Mouse (Mus musculus) liver, embryonic 13.5 days (tissue): Measurements from ENCODE around the gene Palld. TPM values are rescaled to one million over a fixed set of nuclear protein-coding genes. Genes with fewer than 3 reads are reported as not detected.

Source experiments
- ATAC-seq: fragments of 200-750 bp; cut with Nextera tagmentation; 2 replicates; pipeline ENCODE4 v1.8.0; 2017; ENCODE audit warnings: low read depth, mild to moderate bottlenecking, moderate number of reproducible peaks, moderate library complexity
- DNase-seq: peaks from one replicate; pipeline ENCODE4 v3.0.0; 2022
- H3K27ac ChIP-seq: fragments of 300-500 bp; sonication (generic); 2 replicates; pipeline ENCODE4 v1.5.1; 2015; ENCODE audit warnings: moderate library complexity, mild to moderate bottlenecking, inconsistent platforms
- H3K27me3 ChIP-seq: fragments of 300-500 bp; sonication (generic); 2 replicates; pipeline ENCODE4 v1.6.1; 2015; ENCODE audit warnings: mild to moderate bottlenecking, inconsistent platforms
- H3K36me3 ChIP-seq: fragments of 300-500 bp; sonication (generic); 2 replicates; pipeline ENCODE4 v1.6.1; 2015; ENCODE audit warnings: mild to moderate bottlenecking, inconsistent platforms
- H3K4me1 ChIP-seq: fragments of 300-500 bp; sonication (generic); replicated peaks from 2 replicates; pipeline ENCODE4 v1.6.1; 2015; ENCODE audit warnings: inconsistent platforms
- H3K4me2 ChIP-seq: fragments of 300-500 bp; sonication (generic); 2 replicates; pipeline ENCODE4 v1.6.1; 2015; ENCODE audit warnings: inconsistent platforms, mild to moderate bottlenecking, moderate library complexity
- H3K4me3 ChIP-seq: fragments of 300-500 bp; sonication (generic); replicated peaks from 2 replicates; pipeline ENCODE4 v1.5.1; 2015; ENCODE audit warnings: mild to moderate bottlenecking, inconsistent platforms
- H3K9ac ChIP-seq: fragments of 300-500 bp; sonication (generic); 2 replicates; pipeline ENCODE4 v1.6.1; 2015; ENCODE audit warnings: mild to moderate bottlenecking, inconsistent platforms
- H3K9me3 ChIP-seq: fragments of 300-500 bp; sonication (generic); replicated peaks from 2 replicates; pipeline ENCODE4 v1.6.1; 2016; ENCODE audit warnings: inconsistent platforms
- WGBS: fragments of 180-500 bp; shearing (Covaris S2); methylation state at CpG from one replicate; pipeline ENCODE4 v1.1.7; 2015; ENCODE audit not compliant: insufficient replicate concordance; 5-methylcytosine and 5-hydroxymethylcytosine counted together
- polyA plus RNA-seq: library from polyadenylated mRNA; unstranded; fragments of >200 nt; fragmentation: Nextera tagmentation; extraction: Ambion mirVana; gene quantifications from 2 replicates; pipeline ENCODE4 v1.2.1, GENCODE M21; 2015

The Palld gene
- polyA plus RNA-seq, 1 experiment from 2014 or later: 5.6 TPM

DNA sequence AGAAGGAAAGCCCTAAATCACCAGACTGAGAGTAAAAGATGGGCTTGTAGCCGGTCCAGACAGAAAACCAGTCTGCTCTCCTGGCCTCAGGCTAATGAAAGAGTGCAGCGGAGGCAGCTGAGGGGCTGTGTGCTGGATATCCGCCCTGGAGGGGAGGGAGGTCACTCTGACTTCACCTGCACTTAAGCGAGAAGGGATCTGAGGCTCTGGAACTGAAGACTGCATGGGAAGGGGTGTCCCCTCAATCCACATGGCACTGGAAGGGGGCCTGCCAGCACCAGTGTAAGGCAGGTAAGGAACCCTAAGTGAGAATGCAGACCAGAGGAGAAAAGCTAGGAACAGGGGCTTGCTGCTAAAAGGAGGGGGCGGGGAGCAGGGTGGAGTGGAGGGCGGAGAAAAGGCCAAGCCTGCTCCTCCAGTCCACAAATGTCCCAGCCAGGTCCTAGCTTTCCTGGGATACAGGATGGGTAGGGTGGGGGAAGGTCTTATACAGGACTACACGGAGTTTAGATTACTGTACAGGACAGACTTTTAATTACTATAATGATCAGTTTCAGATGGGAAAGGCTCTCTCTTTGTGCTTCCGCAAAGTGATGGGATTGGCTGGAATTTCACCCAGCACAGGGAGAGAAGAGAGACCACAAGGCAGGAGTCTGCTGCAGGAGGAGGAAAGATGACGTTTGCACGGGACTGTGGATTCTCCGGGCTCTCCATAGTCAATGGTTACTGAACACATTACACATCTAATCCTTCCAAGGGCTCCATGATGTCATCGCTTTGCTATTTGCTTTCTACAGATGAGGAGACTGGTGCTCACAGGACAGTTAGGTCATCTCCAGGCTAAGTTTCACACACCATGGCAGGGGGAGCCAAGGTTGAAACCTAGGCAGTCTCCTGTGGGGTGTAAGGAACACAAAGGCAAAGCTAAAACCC is 278.7 kb downstream of the Palld start:
- ATAC-seq: no peak
- Histone ChIP-seq H3K36me3 (no peaks in the 10 kb centered on the region), H3K4me2 (no peak overlapping the region), H3K4me1 (no peaks in the 10 kb centered on the region), H3K9ac (no peak overlapping the region), H3K27ac (no peak overlapping the region), H3K9me3 (no peaks in the 10 kb centered on the region), H3K4me3 (no peak overlapping the region), H3K27me3 (no peaks in the 10 kb centered on the region)
- 65% methylated on average over 12 of the region's 12 CpGs for WGBS
- DNase-seq: no peak

GRCm38 (mm10) chr8:61621300-61621699 is 281.2 kb downstream of the Palld start:
- 22% methylated on average over 3 of the region's 3 CpGs for WGBS
- Histone ChIP-seq H3K9me3 (no peaks in the 10 kb centered on the region), H3K9ac (no peak overlapping the region), H3K27ac (no peak overlapping the region), H3K27me3 (no peaks in the 10 kb centered on the region), H3K4me1 (no peaks in the 10 kb centered on the region), H3K4me3 (no peak overlapping the region), H3K36me3 (no peaks in the 10 kb centered on the region), H3K4me2 (no peak overlapping the region)
- ATAC-seq (no peak), DNase-seq (no peak)

DNA sequence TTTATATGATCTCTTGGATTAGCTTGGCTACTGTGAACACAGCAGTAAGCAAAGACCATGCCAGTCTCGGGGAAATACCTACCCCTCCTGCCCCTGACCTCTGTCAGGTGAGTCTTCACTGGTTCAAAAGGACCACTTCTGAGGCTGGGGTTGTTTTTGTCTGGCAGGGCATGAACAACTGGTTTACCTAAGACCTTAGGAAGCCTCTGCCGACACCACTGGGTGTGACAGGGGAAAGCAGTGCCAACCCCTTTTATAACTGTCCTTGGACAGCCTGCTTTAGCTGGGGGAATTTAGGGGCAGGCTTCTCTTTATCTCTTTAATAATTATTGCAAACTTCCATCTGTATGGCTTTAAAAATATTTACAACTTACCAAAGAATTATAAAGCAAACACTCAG is 284.8 kb downstream of the Palld start:
- no peaks in the 10 kb centered on the region for H3K27me3 ChIP-seq
- H3K4me1 ChIP-seq: no peaks in the 10 kb centered on the region
- DNase-seq (no peak), ATAC-seq (no peak)
- 63% methylated on average over 2 of the region's 2 CpGs for WGBS
- no peak overlapping the region for H3K4me2 ChIP-seq
- H3K36me3 ChIP-seq: no peaks in the 10 kb centered on the region
- no peak overlapping the region for H3K27ac ChIP-seq
- no peak overlapping the region for H3K4me3 ChIP-seq
- H3K9me3 ChIP-seq: no peaks in the 10 kb centered on the region
- H3K9ac ChIP-seq: no peak overlapping the region

DNA sequence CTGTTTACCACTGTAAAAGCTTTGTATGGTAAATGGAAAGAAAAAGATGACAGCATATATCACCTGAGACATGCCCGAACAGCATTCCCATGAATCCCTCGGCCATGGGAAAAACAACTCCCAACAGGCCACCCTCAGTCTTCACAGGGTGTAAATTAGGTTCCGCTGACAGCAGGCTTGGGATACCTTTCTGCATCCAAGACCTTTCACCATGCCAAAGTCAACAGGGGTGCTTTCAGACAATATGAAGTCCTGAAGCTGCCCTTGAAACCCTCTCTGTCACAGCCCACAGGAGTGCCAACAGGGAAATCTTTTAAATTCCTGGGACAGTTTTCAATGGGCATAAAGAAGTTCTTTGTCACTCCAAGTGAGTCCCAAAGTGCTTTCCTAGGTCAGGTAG is 285.4 kb downstream of the Palld start:
- H3K4me1 ChIP-seq: no peaks in the 10 kb centered on the region
- H3K36me3 ChIP-seq: no peaks in the 10 kb centered on the region
- 78% methylated on average over 3 of the region's 3 CpGs for WGBS
- H3K9me3 ChIP-seq: no peaks in the 10 kb centered on the region
- DNase-seq: no peak
- ATAC-seq: no peak
- no peak overlapping the region for H3K9ac ChIP-seq
- no peaks in the 10 kb centered on the region for H3K27me3 ChIP-seq
- H3K4me2 ChIP-seq: no peak overlapping the region
- H3K27ac ChIP-seq: no peak overlapping the region
- no peak overlapping the region for H3K4me3 ChIP-seq

DNA sequence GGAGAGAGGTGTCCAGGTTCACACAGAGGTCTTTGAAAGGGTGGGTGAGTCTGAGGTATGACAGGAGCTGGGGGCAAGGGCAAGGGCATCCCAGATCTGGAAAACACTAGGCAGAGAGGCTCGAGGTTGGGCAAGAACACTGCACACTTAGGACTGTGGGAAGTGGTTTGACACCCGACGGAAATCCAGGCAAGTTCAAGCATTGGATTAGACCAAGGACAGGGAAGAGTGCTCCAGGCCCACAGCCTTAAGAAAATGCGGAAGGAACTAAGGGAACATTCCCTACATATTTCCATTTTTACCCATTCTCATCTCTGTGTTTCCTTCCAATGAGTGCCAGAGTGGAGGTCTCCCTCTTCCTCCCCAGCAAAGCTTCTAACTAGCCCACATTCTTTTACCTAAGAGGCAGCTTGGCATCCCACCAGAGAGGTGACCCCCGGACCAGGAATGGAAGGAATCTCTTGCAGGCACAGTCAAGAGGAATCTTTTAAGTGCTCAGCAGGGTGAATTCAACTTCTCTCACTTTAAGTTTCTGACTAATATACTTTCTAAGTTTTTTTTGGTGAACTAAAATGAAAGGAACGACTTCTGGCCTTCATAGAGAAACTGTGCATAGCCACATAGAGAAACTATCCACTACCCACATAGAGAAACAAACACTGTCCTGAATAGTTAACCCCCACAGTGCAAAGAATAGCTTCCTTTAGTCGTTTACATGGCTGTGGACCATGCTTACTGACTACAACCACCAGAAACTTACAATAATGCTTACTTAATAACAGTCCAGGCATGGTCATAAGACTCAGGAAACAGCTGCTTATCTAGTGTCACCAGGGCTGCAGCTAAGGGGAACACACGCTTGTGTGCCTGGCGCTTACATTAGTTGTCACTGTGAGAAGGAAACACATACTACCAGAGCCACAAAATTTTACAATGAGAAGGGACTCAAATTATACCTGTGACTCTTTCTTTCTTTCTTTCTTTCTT is 286.5 kb downstream of the Palld start:
- Histone ChIP-seq H3K27me3 (no peaks in the 10 kb centered on the region), H3K4me1 (peaks cover 5% of the 10 kb centered on the region; the same call in 1 of the 2 replicates), H3K9me3 (no peaks in the 10 kb centered on the region), H3K9ac (no peak overlapping the region), H3K4me2 (no peak overlapping the region), H3K4me3 (no peak overlapping the region), H3K27ac (no peak overlapping the region; the same call in 1 of the 2 replicates), H3K36me3 (no peaks in the 10 kb centered on the region)
- ATAC-seq (peak; percentile 77), DNase-seq (peak; percentile 7)
- 34% methylated on average over 9 of the region's 9 CpGs for WGBS

DNA sequence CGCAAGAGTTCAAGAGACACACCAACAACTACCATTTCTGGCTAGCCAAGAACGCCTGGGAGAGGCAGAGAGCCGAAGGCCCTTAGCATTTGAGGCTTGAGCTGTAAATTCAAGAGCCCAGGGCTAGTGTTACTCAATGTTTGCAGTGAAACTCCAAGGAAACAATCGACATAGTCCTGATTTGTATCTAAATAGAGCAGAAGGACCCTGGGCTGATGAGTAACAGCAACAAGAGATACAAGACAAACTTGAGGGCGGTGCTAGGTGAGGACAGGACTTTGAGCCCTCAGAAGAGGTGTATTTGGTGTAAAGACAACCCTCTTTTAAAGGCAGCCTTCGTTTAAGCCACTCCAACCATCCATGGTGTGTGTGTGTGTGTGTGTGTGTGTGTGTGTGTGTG is 290.7 kb downstream of the Palld start:
- Histone ChIP-seq H3K4me1 (peaks cover 8% of the 10 kb centered on the region; the same call in 1 of the 2 replicates), H3K27ac (no peak overlapping the region), H3K27me3 (no peaks in the 10 kb centered on the region), H3K4me3 (no peak overlapping the region), H3K36me3 (no peaks in the 10 kb centered on the region), H3K9me3 (no peaks in the 10 kb centered on the region), H3K4me2 (no peak overlapping the region), H3K9ac (no peak overlapping the region)
- ATAC-seq (no peak), DNase-seq (no peak)
- WGBS: 60% methylated on average over 6 of the region's 6 CpGs

DNA sequence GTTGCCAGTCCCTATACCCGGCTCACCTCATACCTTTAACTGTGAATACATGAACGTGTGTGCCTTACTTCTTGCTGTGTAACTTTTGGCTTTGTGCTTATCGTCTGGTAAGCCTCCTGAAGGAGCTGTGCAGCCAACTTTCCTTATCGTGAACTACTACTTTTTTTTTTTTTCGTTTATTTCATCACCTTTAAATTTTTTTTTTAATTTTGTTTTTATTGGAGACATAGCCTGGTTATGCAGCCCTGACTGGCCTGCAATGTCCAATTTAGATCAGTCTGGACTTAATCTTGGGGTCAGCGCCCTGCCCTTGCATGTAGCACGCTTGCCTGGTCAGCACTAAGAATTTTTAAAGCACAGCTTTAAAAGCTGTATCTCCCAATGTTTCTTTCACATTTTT is 291.4 kb downstream of the Palld start:
- Histone ChIP-seq H3K27me3 (no peaks in the 10 kb centered on the region), H3K9me3 (no peaks in the 10 kb centered on the region), H3K9ac (no peak overlapping the region), H3K27ac (no peak overlapping the region), H3K36me3 (no peaks in the 10 kb centered on the region), H3K4me1 (peaks cover 8% of the 10 kb centered on the region; the same call in 1 of the 2 replicates), H3K4me2 (no peak overlapping the region), H3K4me3 (no peak overlapping the region)
- 60% methylated on average over 7 of the region's 7 CpGs for WGBS
- DNase-seq (no peak), ATAC-seq (no peak)

DNA sequence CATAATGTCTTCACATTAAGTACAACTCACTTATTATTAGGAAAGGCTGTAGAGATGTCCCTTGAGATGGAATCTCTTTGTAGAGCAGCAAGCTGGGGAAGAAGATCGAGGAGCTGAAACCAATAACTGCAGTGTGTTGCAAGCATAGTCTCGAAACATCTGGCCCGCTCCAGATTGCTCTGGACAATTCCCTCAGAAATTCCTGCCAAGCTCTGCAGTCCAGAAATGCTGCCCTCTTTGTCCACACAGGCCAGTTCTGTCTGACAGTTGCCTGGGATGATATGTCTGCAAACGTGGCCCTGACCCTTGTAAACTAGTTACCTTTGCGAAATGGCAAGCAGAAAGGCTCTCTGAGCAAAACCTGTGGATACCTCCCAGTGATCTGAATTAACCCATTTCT is 291.9 kb downstream of the Palld start:
- H3K27me3 ChIP-seq: no peaks in the 10 kb centered on the region
- ATAC-seq: no peak
- no peak overlapping the region for H3K4me2 ChIP-seq
- H3K4me1 ChIP-seq: peaks cover 8% of the 10 kb centered on the region; the same call in 1 of the 2 replicates
- DNase-seq: no peak
- no peak overlapping the region for H3K4me3 ChIP-seq
- H3K27ac ChIP-seq: no peak overlapping the region
- WGBS: 61% methylated on average over 5 of the region's 5 CpGs
- no peaks in the 10 kb centered on the region for H3K36me3 ChIP-seq
- no peak overlapping the region for H3K9ac ChIP-seq
- H3K9me3 ChIP-seq: no peaks in the 10 kb centered on the region

DNA sequence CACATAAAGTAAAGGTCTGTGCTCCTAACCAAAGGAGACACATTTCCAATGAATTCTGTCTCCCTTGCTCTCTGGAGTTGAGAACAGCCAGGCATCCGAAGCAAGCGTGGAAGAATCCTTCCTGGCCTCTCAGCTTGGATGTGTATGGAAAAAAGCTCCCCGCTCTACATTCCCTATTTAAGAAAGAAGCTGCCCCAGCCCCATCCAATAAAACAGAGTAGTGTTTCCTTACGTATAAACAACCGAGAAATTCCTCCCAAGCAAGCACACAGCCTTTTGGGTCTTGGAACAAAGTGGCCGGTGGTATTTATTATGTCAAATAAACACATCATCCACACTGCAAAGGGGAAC is 295.1 kb downstream of the Palld start:
- H3K9me3 ChIP-seq: no peaks in the 10 kb centered on the region
- H3K4me3 ChIP-seq: no peak overlapping the region
- 0 out of 2 replicates have a peak overlapping the region, but pooled peaks have one; percentile 5 for H3K27ac ChIP-seq
- no peaks in the 10 kb centered on the region for H3K27me3 ChIP-seq
- DNase-seq (no peak), ATAC-seq (no peak)
- no peak overlapping the region for H3K4me2 ChIP-seq
- 59% methylated on average over 6 of the region's 6 CpGs for WGBS
- no peaks in the 10 kb centered on the region for H3K36me3 ChIP-seq
- peaks cover 8% of the 10 kb centered on the region; the same call in 1 of the 2 replicates for H3K4me1 ChIP-seq
- no peak overlapping the region for H3K9ac ChIP-seq

GRCm38 (mm10) chr8:61606795-61607462 is 295.6 kb downstream of the Palld start:
- WGBS: 11% methylated on average over 7 of the region's 8 CpGs
- H3K9me3 ChIP-seq: no peaks in the 10 kb centered on the region
- H3K9ac ChIP-seq: no peak overlapping the region
- H3K4me2 ChIP-seq: 0 out of 2 replicates have a peak overlapping the region, but pooled peaks have one; percentile 12
- H3K4me3 ChIP-seq: no peak overlapping the region
- no peaks in the 10 kb centered on the region for H3K36me3 ChIP-seq
- ATAC-seq: peak; percentile 71
- H3K4me1 ChIP-seq: peaks cover 8% of the 10 kb centered on the region; the same call in 1 of the 2 replicates
- H3K27ac ChIP-seq: 0 out of 2 replicates have a peak overlapping the region, but pooled peaks have one; percentile 5
- H3K27me3 ChIP-seq: no peaks in the 10 kb centered on the region
- peak; percentile 7 for DNase-seq

- Histone ChIP-seq H3K27me3 (no peaks in the 10 kb centered on the region), H3K4me3 (no peak overlapping the region), H3K9me3 (no peaks in the 10 kb centered on the region), H3K27ac (no peak overlapping the region), H3K36me3 (no peaks in the 10 kb centered on the region), H3K9ac (no peak overlapping the region), H3K4me2 (no peak overlapping the region), H3K4me1 (peaks cover 3% of the 10 kb centered on the region; the same call in 1 of the 2 replicates)
- no peak for ATAC-seq
- 76% methylated on average over 2 of the region's 2 CpGs for WGBS
- DNase-seq: no peak
Observed at GRCm38 (mm10) chr8:61604871-61605270, 297.6 kb downstream of the Palld start.
